Mouse (Mus musculus) myocyte (in vitro differentiated cells): Measurements from ENCODE around the gene Ppt1.

Experiments used
- MAX ChIP-seq: IDR thresholded peaks from one replicate; pipeline ENCODE4 v1.6.1; 2011; ENCODE audit warnings: low read depth, mild to moderate bottlenecking, control low read depth
- POLR2A ChIP-seq: IDR thresholded peaks from one replicate; pipeline ENCODE4 v1.6.1; 2011; ENCODE audit warnings: low read depth, mild to moderate bottlenecking, control low read depth, moderate library complexity; ENCODE audit not compliant: insufficient read length
- TCF12 ChIP-seq: IDR thresholded peaks from one replicate; pipeline ENCODE4 v1.6.1; 2011; ENCODE audit warnings: mild to moderate bottlenecking, control low read depth; ENCODE audit not compliant: poor library complexity, insufficient read depth, severe bottlenecking
- TCF3 ChIP-seq: IDR thresholded peaks from one replicate; pipeline ENCODE4 v1.6.1; 2011; ENCODE audit warnings: low read depth, control low read depth; ENCODE audit not compliant: insufficient read length
- USF1 ChIP-seq: IDR thresholded peaks from one replicate; pipeline ENCODE4 v1.6.1; 2011; ENCODE audit warnings: low read depth, mild to moderate bottlenecking, control low read depth, moderate library complexity

DNA sequence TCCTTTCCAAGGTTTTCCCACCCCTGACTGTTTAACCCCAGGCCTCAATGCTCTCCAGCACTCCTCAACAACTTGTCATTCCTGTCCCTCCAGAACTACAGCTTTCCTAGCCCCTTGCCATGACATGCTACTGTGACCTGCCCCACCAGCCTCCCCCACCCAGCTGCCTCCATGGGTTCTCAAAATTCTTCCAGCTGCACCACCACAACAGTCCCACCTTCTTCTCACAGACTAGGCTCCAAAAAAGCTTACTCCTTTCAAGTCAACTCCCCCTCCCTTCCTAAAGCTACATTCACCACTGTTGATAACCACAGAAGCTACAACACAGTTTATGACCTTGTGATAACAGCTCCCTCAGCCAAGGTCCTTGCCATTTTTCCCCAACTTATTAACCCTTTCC lies 8.4 kb upstream of the Ppt1 start:
- TF ChIP-seq POLR2A (no peak), USF1 (no peak), TCF12 (no peak), MAX (no peak), TCF3 (no peak)
